Mouse (Mus musculus): ENCODE results near the gene Ankrd40. TPM values are rescaled to one million over a fixed set of nuclear protein-coding genes. Genes with fewer than 3 reads are reported as not detected.
A peak's percentile ranks its signal among the peaks of the same experiment; 100 is the strongest.

Ankrd40 gene
- total RNA-seq, 2 experiments from 2014 or later = 136 to 150 TPM

DNA sequence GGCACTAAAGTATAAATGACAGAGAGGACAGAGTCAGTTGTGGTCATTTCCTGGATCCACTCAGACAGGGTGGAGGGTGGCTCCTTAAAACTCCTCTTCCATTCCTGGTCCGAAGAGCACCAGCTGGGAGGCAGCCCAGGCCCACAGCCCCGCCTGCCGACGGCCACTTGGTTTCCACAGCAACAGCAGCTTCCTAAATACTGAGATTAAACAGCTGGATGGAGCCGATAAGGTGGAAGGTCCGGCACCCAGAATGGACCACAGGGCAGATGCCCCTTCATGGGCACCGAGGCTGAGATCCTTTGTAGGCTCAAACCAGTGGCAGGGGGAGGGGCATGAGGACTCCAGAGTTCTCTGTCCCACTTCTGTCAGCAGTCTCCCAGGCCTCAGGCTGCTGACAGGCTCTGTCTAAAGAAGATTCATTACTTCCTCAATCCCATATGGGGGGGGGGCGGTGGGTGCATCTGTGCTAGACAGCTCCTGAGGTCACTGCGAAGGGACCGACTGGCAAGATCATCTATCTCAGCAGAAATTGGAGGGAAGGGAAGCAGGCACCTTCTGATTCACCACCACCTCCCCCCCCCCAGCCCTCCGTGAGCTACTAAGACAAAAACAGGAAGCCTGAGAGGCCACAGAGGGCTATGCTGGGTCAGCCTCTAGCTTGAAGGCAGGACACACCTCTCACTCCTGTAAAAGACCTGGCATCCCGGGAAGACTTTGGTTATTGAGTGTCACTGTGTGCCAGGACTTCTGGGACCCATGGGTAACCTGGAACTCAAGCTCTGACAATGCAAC is 58.4 kb downstream of the Ankrd40 start:
- intact Hi-C loops (cut with DNase I; ENCODE audit: low total_unique reads) = no loop called here
- DNase-seq = peak; percentile 39

GRCm38 (mm10) chr11:94387756-94388155 is 60.0 kb downstream of the Ankrd40 start:
- intact Hi-C loops (cut with DNase I; ENCODE audit: low total_unique reads) = no loop called here
- no peak for DNase-seq

DNA sequence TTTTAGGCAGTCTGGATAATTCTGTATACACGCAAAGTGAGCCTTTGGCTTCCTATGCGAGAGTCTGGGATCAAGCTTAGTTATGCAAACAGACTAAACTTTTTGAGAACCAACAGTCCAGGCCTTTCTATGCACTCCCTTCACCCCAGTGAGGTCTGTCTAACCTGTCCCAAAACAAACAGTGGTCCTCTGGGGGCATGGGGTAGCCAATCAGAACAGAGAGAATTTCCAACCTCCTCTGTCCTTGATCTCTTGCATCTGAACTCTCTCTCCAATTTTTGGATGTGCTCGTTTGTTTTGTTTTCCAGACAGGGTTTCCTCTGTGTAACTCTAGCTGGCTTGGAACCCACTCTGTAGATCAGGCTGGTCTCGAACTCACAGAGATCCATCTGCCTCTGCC is 61.2 kb downstream of the Ankrd40 start:
- no peak for DNase-seq
- intact Hi-C loops (cut with DNase I; ENCODE audit: low total_unique reads) = no loop called here

DNA sequence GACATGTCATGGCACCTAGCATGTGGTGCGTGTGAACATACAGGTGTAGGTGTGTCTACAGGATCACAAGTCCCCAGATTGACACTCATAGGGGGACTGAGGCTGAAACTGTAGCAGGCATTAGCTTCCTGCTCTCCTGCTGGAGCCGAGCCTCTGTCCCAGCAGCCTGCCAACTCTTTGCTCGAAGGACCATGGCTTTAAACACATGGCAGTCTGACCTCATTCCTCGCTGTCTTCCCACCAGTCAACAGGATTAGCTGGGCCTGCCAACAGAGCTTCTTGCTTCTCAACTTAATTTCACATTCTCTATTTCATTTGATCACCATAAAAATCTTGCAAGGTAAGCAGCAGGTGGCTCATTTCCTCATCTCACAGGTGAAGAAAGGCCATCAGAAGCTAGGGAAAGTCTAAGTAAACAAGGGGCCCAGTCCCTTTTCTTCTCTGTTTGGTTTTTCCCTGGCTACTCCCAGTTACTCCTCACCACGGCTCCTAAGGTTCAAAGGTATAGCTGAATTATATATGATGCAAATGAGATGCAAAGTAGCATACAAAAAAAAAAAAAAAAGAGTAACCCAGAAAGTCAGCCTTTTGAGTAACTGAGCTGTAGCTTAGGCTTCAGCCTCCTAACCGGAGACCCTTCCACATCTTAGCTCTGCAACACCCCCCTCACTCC is 62.1 kb downstream of the Ankrd40 start:
- no peak for DNase-seq
- intact Hi-C loops (cut with DNase I; ENCODE audit: low total_unique reads) = loop anchor here (5.0 kb wide), 1 partner anchor 33 kb away; no protein-coding TSS in a partner anchor

DNA sequence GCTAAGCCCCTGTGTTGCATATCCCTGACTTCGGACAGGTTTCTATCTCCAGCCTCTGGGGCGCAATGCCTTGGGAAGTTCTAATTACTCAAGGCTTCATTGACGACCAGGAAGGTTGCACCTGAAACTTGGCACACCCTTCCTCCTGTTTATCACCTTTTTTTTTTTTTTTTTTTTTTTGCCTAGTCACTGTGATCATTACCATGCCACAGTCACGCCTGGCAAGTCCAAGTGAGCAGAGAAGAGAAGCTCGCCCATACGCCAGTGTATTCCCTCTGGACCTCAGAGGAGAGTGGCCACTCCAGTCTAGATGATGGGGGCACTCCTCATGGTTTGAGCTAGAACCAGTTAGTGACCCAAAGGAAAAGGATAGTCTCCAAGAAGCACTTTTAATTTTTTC is 63.0 kb downstream of the Ankrd40 start:
- intact Hi-C loops (cut with DNase I; ENCODE audit: low total_unique reads) = loop anchor here (5.0 kb wide), 1 partner anchor 34 kb away; no protein-coding TSS in a partner anchor
- DNase-seq = no peak

Other genes with a start within 250 kb of the Ankrd40 start
- 100 to 1,000 TPM; 133 to 139 TPM for gene Tob1, start 116.5 kb upstream of the Ankrd40 start, total RNA-seq (2021)
- 1 to 10 TPM; 2.7 to 2.9 TPM for gene Wfikkn2, start 82.0 kb upstream of the Ankrd40 start, total RNA-seq (2021)
- gene Gm21885, start 46.1 kb upstream of the Ankrd40 start, total RNA-seq (2021) = not detected
- gene Luc7l3, start 6.0 kb upstream of the Ankrd40 start, total RNA-seq (2021) = 10 to 100 TPM; 32.2 to 33.1 TPM
- gene Abcc3, start 65.0 kb downstream of the Ankrd40 start, total RNA-seq (2021) = 1 to 10 TPM in 1 of 2 experiments, under 1 TPM in 1; 0.93 to 1.5 TPM
- 1 to 10 TPM; 4.9 to 6.1 TPM for gene Cacna1g, start 146.2 kb downstream of the Ankrd40 start, total RNA-seq (2021)
- not detected for gene Spata20, start 158.2 kb downstream of the Ankrd40 start, total RNA-seq (2021)
- under 1 TPM; 0.09 to 0.25 TPM for gene Epn3, start 172.0 kb downstream of the Ankrd40 start, total RNA-seq (2021)
- under 1 TPM in 1 of 2 experiments, not detected in 1; 0.13 TPM for gene Mycbpap, start 193.7 kb downstream of the Ankrd40 start, total RNA-seq (2021)
- 1 to 10 TPM; 2.2 to 2.6 TPM for gene Rsad1, start 221.3 kb downstream of the Ankrd40 start, total RNA-seq (2021)
- gene Chad, start 237.0 kb downstream of the Ankrd40 start, total RNA-seq (2021) = 10 to 100 TPM; 17.4 to 21.2 TPM

Data from gastrocnemius, postnatal 14 days (tissue).